Mouse (Mus musculus) CH12.LX (cell line): ENCODE data around the gene Tpst1. TPM values are rescaled to one million over a fixed set of nuclear protein-coding genes. Genes with fewer than 3 reads are reported as not detected.
A peak's percentile ranks its signal among the peaks of the same experiment; 100 is the strongest.

Experiments
- DNase-seq: peaks from one replicate; pipeline ENCODE4 v3.0.0-alpha.2; 2013; ENCODE audit errors: extremely low read depth
- H3K27ac ChIP-seq: 2 replicates; pipeline ENCODE4 v1.5.1; 2012; ENCODE audit warnings: low read depth, mild to moderate bottlenecking, control low read depth, moderate library complexity; ENCODE audit not compliant: insufficient read depth
- H3K27me3 ChIP-seq: replicated peaks from 2 replicates; pipeline ENCODE3; 2012; ENCODE audit warnings: inconsistent platforms
- H3K36me3 ChIP-seq, 2 experiments: replicated peaks in 1 of 2; 2 replicates each; pipeline versions ENCODE3 to v1.6.1; 2012; ENCODE audit warnings: inconsistent platforms in 1 of 2, low read length in 1 of 2, mild to moderate bottlenecking in 1 of 2, mixed read lengths in 1 of 2, moderate library complexity in 1 of 2; ENCODE audit not compliant: control insufficient read depth in 1 of 2, insufficient read depth in 1 of 2
- H3K4me1 ChIP-seq, 2 experiments: 2 replicates each; pipeline ENCODE4 v1.6.1; 2012; ENCODE audit warnings: inconsistent platforms in 1 of 2, moderate library complexity in 1 of 2; ENCODE audit not compliant: insufficient read depth in 2 of 2, control insufficient read depth in 1 of 2
- H3K4me2 ChIP-seq: 2 replicates; pipeline ENCODE4 v1.6.1; 2012; ENCODE audit warnings: low read depth, mild to moderate bottlenecking, control low read depth; ENCODE audit not compliant: poor library complexity, insufficient read depth, severe bottlenecking
- H3K4me3 ChIP-seq, 3 experiments: fragments of 150-350 bp in 1 of 3; sonication (generic) in 1 of 3; replicated peaks in 1 of 3; 2 replicates each; pipeline versions ENCODE3 to v1.5.1; 2011 to 2012; ENCODE audit warnings: low read depth in 2 of 3, low read length in 2 of 3, mild to moderate bottlenecking in 2 of 3, moderate library complexity in 2 of 3, control low read depth in 1 of 3, improper control_type of control experiment in 1 of 3, inconsistent platforms in 1 of 3, mixed read lengths in 1 of 3; ENCODE audit not compliant: poor library complexity in 1 of 3
- H3K79me2 ChIP-seq: replicated peaks from 2 replicates; pipeline ENCODE4 v1.6.1; 2012; ENCODE audit warnings: mild to moderate bottlenecking, moderate library complexity; ENCODE audit not compliant: control insufficient read depth, poor library complexity, insufficient read depth, severe bottlenecking; ENCODE audit errors: extremely low read depth
- H3K9ac ChIP-seq: 2 replicates; pipeline ENCODE4 v1.6.1; 2012; ENCODE audit warnings: low read depth, mild to moderate bottlenecking, control low read depth, moderate library complexity; ENCODE audit not compliant: insufficient read depth
- H3K9me3 ChIP-seq: replicated peaks from 2 replicates; pipeline ENCODE3; 2012; ENCODE audit warnings: low read length, inconsistent platforms, mixed read lengths
- BHLHE40 ChIP-seq: IDR thresholded peaks from 2 replicates; pipeline ENCODE4 v1.6.1; 2011; ENCODE audit warnings: mild to moderate bottlenecking, low read depth, low read length, improper control_type of control experiment
- CHD2 ChIP-seq: IDR thresholded peaks from 2 replicates; pipeline ENCODE4 v1.6.1; 2011; ENCODE audit warnings: low read length, improper control_type of control experiment
- CTCF ChIP-seq, 2 experiments: IDR thresholded peaks in 1 of 2; conservative IDR thresholded peaks in 1 of 2; 2 replicates each; pipeline ENCODE4 v1.5.1; 2011 to 2012; ENCODE audit warnings: low read depth in 2 of 2, low read length in 2 of 2, improper control_type of control experiment in 1 of 2, inconsistent platforms in 1 of 2, mild to moderate bottlenecking in 1 of 2, moderate library complexity in 1 of 2
- ETS1 ChIP-seq: conservative IDR thresholded peaks from 2 replicates; pipeline ENCODE4 v1.6.1; 2012; ENCODE audit warnings: low read depth, mild to moderate bottlenecking, inconsistent platforms, low read length, improper control_type of control experiment, moderate library complexity
- GABPA ChIP-seq: IDR thresholded peaks from 2 replicates; pipeline ENCODE4 v1.6.1; 2012; ENCODE audit warnings: low read depth, low read length, improper control_type of control experiment, inconsistent platforms; ENCODE audit not compliant: insufficient replicate concordance
- IRF4 ChIP-seq: IDR thresholded peaks from 2 replicates; pipeline ENCODE4 v1.6.1; 2014; ENCODE audit warnings: low read depth, mild to moderate bottlenecking, inconsistent platforms, low read length, improper control_type of control experiment
- MAX ChIP-seq: IDR thresholded peaks from 2 replicates; pipeline ENCODE4 v1.6.1; 2011; ENCODE audit warnings: low read length, improper control_type of control experiment
- MAZ ChIP-seq: IDR thresholded peaks from 2 replicates; pipeline ENCODE4 v1.6.1; 2012; ENCODE audit warnings: low read depth, mild to moderate bottlenecking, inconsistent platforms, low read length, improper control_type of control experiment, moderate library complexity
- MEF2A ChIP-seq: IDR thresholded peaks from 2 replicates; pipeline ENCODE4 v1.6.1; 2014; ENCODE audit warnings: low read depth, mild to moderate bottlenecking, inconsistent platforms, low read length, improper control_type of control experiment, borderline replicate concordance
- MXI1 ChIP-seq: IDR thresholded peaks from 2 replicates; pipeline ENCODE4 v1.6.1; 2011; ENCODE audit warnings: mild to moderate bottlenecking, low read depth, low read length, improper control_type of control experiment
- PAX5 ChIP-seq: IDR thresholded peaks from 2 replicates; pipeline ENCODE4 v1.6.1; 2012; ENCODE audit warnings: low read length, inconsistent platforms, mixed read lengths
- POLR2AphosphoS2 ChIP-seq: IDR thresholded peaks from 2 replicates; pipeline ENCODE4 v1.6.1; 2011; ENCODE audit warnings: low read depth, low read length, improper control_type of control experiment
- RAD21 ChIP-seq: IDR thresholded peaks from 2 replicates; pipeline ENCODE4 v1.6.1; 2011; ENCODE audit warnings: low read depth, mild to moderate bottlenecking, low read length, improper control_type of control experiment, moderate library complexity
- RCOR1 ChIP-seq: conservative IDR thresholded peaks from 2 replicates; pipeline ENCODE4 v1.6.1; 2012; ENCODE audit warnings: low read depth, mild to moderate bottlenecking, inconsistent platforms, low read length, improper control_type of control experiment
- SIN3A ChIP-seq: IDR thresholded peaks from 2 replicates; pipeline ENCODE4 v1.6.1; 2012; ENCODE audit warnings: low read length, improper control_type of control experiment, inconsistent platforms
- SMC3 ChIP-seq: IDR thresholded peaks from 2 replicates; pipeline ENCODE4 v1.6.1; 2011; ENCODE audit warnings: low read depth, low read length, improper control_type of control experiment
- TCF12 ChIP-seq: IDR thresholded peaks from 2 replicates; pipeline ENCODE4 v1.6.1; 2014; ENCODE audit warnings: low read depth, mild to moderate bottlenecking, inconsistent platforms, low read length, improper control_type of control experiment
- ZC3H11A ChIP-seq: IDR thresholded peaks from 2 replicates; pipeline ENCODE4 v1.6.1; 2012; ENCODE audit warnings: low read depth, mild to moderate bottlenecking, inconsistent platforms, low read length, improper control_type of control experiment
- ZKSCAN1 ChIP-seq: IDR thresholded peaks from 2 replicates; pipeline ENCODE4 v1.6.1; 2012; ENCODE audit warnings: low read depth, inconsistent platforms, low read length, improper control_type of control experiment, borderline replicate concordance
- ZMIZ1 ChIP-seq: IDR thresholded peaks from 2 replicates; pipeline ENCODE4 v1.6.1; 2012; ENCODE audit warnings: low read depth, mild to moderate bottlenecking, inconsistent platforms, low read length, improper control_type of control experiment
- dilution Hi-C: fragments of 300-500 bp; cut with MboI; formaldehyde crosslinking; loops from 2 replicates; pipeline ENCODE4 v1.14.3; 2020; ENCODE audit warnings: low sequenced_read_pairs; ENCODE audit not compliant: extremely low pct_unique_long_range_greater_than_20kb, extremely low pct_ligation_motif_present
- in situ Hi-C: fragments of 300-500 bp; cut with MboI; formaldehyde crosslinking; loops from 3 replicates; pipeline ENCODE4 v1.14.3; 2019; ENCODE audit warnings: low sequenced_read_pairs, low pct_ligation_motif_present, low pct_unique_long_range_greater_than_20kb, mixed read lengths
- polyA plus RNA-seq: library from polyadenylated mRNA; unstranded; fragments of >175 nt; gene quantifications from 2 replicates; pipeline ENCODE4 v1.2.1, GENCODE M21; 2012; ENCODE audit warnings: low read depth; ENCODE audit not compliant: insufficient read length
- total RNA-seq, 2 experiments: library from RNA; depleted of rRNA; stranded (reverse); fragments of 300-350 nt in 1 of 2; fragments of >200 nt in 1 of 2; gene quantifications; 2 replicates each; pipeline ENCODE4 v1.2.3; 2012 to 2014

The Tpst1 gene
- total and polyA plus RNA-seq, 3 experiments = 36.8 to 52.5 (median 43.2) TPM

DNA sequence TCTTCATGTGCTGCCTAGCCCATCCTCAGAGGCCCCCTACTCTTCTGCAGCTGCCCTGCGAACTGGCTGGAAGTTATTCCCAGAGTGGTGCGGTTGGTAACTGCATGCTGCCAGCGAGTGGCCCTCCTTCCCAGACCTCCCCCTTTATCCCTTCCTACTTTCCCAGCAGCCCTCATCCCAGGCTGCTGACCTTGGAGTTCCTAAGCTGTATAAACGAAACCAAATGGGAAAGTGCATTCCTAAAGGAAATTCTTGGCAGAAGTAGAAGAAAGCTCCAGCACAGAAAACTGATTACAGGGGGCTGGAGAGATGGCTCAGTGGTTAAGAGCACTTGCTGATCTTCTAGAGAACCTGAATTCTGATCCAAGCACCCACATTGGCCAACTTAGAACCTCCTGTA, 68.9 kb downstream of the Tpst1 start:
- no peak overlapping the region for H3K4me2 ChIP-seq
- no peaks in the 10 kb centered on the region for H3K27me3 ChIP-seq
- no peak overlapping the region for H3K4me3 ChIP-seq
- no peak for DNase-seq
- no peak for TF ChIP-seq RAD21
- no peak for TF ChIP-seq CHD2
- no peak for TF ChIP-seq MAX
- no peak for TF ChIP-seq ZMIZ1
- no peak overlapping the region for H3K9ac ChIP-seq
- H3K9me3 ChIP-seq = no peaks in the 10 kb centered on the region
- peaks cover 0 to 20% of the 10 kb centered on the region in 2 experiments for H3K36me3 ChIP-seq
- H3K4me1 ChIP-seq = peaks cover 6 to 26% of the 10 kb centered on the region in 2 experiments
- dilution Hi-C loops (no loop called here), in situ Hi-C loops (no loop called here)
- H3K79me2 ChIP-seq = no peaks in the 10 kb centered on the region
- H3K27ac ChIP-seq = no peak overlapping the region

- H3K27ac ChIP-seq = no peak overlapping the region
- H3K9me3 ChIP-seq = no peaks in the 10 kb centered on the region
- no peak for DNase-seq
- peaks cover 6 to 35% of the 10 kb centered on the region in 2 experiments for H3K4me1 ChIP-seq
- TF ChIP-seq SMC3 (no peak), CHD2 (no peak), IRF4 (no peak)
- no peak overlapping the region for H3K9ac ChIP-seq
- in situ Hi-C loops = no loop called here
- dilution Hi-C loops = no loop called here
- no peak overlapping the region for H3K4me2 ChIP-seq
- no peaks in the 10 kb centered on the region for H3K27me3 ChIP-seq
- H3K36me3 ChIP-seq = peaks cover 0 to 27% of the 10 kb centered on the region in 2 experiments
- no peaks in the 10 kb centered on the region for H3K79me2 ChIP-seq
- H3K4me3 ChIP-seq = no peak overlapping the region
These were observed 70.0 kb downstream of the Tpst1 start for GRCm38 (mm10) chr5:130143101-130143500.

- DNase-seq = no peak
- Histone ChIP-seq H3K4me2 (peak overlapping the region; percentile 3; the same call in 1 of the 2 replicates), H3K79me2 (no peaks in the 10 kb centered on the region), H3K36me3 (peaks cover 4 to 32% of the 10 kb centered on the region in 2 experiments), H3K4me3 (peak overlapping the region; percentile 31 to 89 (median 78)), H3K27ac (no peak overlapping the region), H3K9me3 (no peaks in the 10 kb centered on the region)
- in situ Hi-C loops (no loop called here), dilution Hi-C loops (no loop called here)
- no peak for TF ChIP-seq MAZ
- TF ChIP-seq POLR2AphosphoS2 = no peak
- no peak for TF ChIP-seq RCOR1
- no peak for TF ChIP-seq GABPA
- no peak for TF ChIP-seq CTCF (conservative IDR thresholded peaks at IDR 0.05 in 1 of 2, IDR thresholded peaks at IDR 0.05 in 1 of 2; ENCODE audit: low read depth in 2 of 2, low read length in 2 of 2)
- no peak for TF ChIP-seq MXI1
- no peak for TF ChIP-seq MEF2A
- TF ChIP-seq BHLHE40 = no peak
- TF ChIP-seq ZC3H11A = no peak
- TF ChIP-seq TCF12 = no peak
- TF ChIP-seq SIN3A = no peak
- TF ChIP-seq ETS1 = no peak
- no peak for TF ChIP-seq ZKSCAN1
- TF ChIP-seq PAX5 = no peak
- TF ChIP-seq, all 38 proteins: peak for 0
- Histone ChIP-seq H3K9ac (no peak overlapping the region), H3K27me3 (no peaks in the 10 kb centered on the region), H3K4me1 (peaks cover 6 to 35% of the 10 kb centered on the region in 2 experiments)
These were observed 70.8 kb downstream of the Tpst1 start for GRCm38 (mm10) chr5:130143977-130144333.
